Mouse (Mus musculus) forebrain, embryonic 12.5 days (tissue): ENCODE measurements around the gene Camk2g. TPM values are rescaled to one million over a fixed set of nuclear protein-coding genes. Genes with fewer than 3 reads are reported as not detected.
"Not testable (repeated sequence)": the region's sequence is repeated elsewhere in the genome, so short reads cannot be mapped to it uniquely, and the experiment has no call there.

ENCODE experiments used
- ATAC-seq: fragments of 200-750 bp; cut with Nextera tagmentation; 2 replicates; pipeline ENCODE4 v1.8.0; 2017; ENCODE audit warnings: moderate TSS enrichment; ENCODE audit not compliant: low FRiP score
- H3K27ac ChIP-seq: fragments of 300-500 bp; sonication (generic); 2 replicates; pipeline ENCODE4 v1.5.1; 2016; ENCODE audit warnings: mild to moderate bottlenecking
- H3K27me3 ChIP-seq: fragments of 300-500 bp; sonication (generic); 2 replicates; pipeline ENCODE4 v1.6.1; 2016; ENCODE audit warnings: mild to moderate bottlenecking
- H3K36me3 ChIP-seq: fragments of 300-500 bp; sonication (generic); replicated peaks from 2 replicates; pipeline ENCODE4 v1.6.1; 2016; ENCODE audit warnings: mild to moderate bottlenecking
- H3K4me1 ChIP-seq: fragments of 300-500 bp; sonication (generic); 2 replicates; pipeline ENCODE4 v1.6.1; 2016
- H3K4me2 ChIP-seq: fragments of 300-500 bp; sonication (generic); 2 replicates; pipeline ENCODE4 v1.6.1; 2016; ENCODE audit warnings: mild to moderate bottlenecking, moderate library complexity
- H3K4me3 ChIP-seq: fragments of 300-500 bp; sonication (generic); replicated peaks from 2 replicates; pipeline ENCODE4 v1.5.1; 2016; ENCODE audit warnings: mild to moderate bottlenecking
- H3K9ac ChIP-seq: fragments of 300-500 bp; sonication (generic); 2 replicates; pipeline ENCODE4 v1.6.1; 2016; ENCODE audit warnings: mild to moderate bottlenecking
- H3K9me3 ChIP-seq: fragments of 300-500 bp; sonication (generic); 2 replicates; pipeline ENCODE4 v1.6.1; 2016
- WGBS: fragments of 180-500 bp; shearing (Covaris S2); methylation state at CpG from one replicate; pipeline ENCODE4 v1.1.7; 2016; 5-methylcytosine and 5-hydroxymethylcytosine counted together
- polyA plus RNA-seq: library from polyadenylated mRNA; unstranded; fragments of >200 nt; fragmentation: Nextera tagmentation; extraction: Ambion mirVana; gene quantifications from 2 replicates; pipeline ENCODE4 v1.2.1, GENCODE M21; 2016

The Camk2g gene
- polyA plus RNA-seq, 1 experiment from 2014 or later, result 60.4 TPM

GRCm38 (mm10) chr14:20730853-20731602, 62.9 kb downstream of the Camk2g start:
- Histone ChIP-seq H3K36me3 (peaks cover 53% of the 10 kb centered on the region), H3K4me2 (no peak overlapping the region), H3K9ac (peak overlapping the region; percentile 17; the same call in 1 of the 2 replicates), H3K4me3 (no peak overlapping the region), H3K27me3 (no peaks in the 10 kb centered on the region), H3K9me3 (no peaks in the 10 kb centered on the region), H3K4me1 (peaks cover 11% of the 10 kb centered on the region), H3K27ac (no peak overlapping the region)
- WGBS, result 86% methylated on average over 9 of the region's 9 CpGs
- ATAC-seq, result no peak

GRCm38 (mm10) chr14:20729871-20730270, 64.0 kb downstream of the Camk2g start:
- no peak overlapping the region for H3K27ac ChIP-seq
- no peak overlapping the region for H3K4me2 ChIP-seq
- H3K27me3 ChIP-seq, result no peaks in the 10 kb centered on the region
- ATAC-seq, result no peak
- H3K4me3 ChIP-seq, result no peak overlapping the region
- H3K9ac ChIP-seq, result no peak overlapping the region; the same call in 1 of the 2 replicates
- WGBS, result 92% methylated on average over 9 of the region's 9 CpGs
- H3K36me3 ChIP-seq, result peaks cover 57% of the 10 kb centered on the region
- peaks cover 9% of the 10 kb centered on the region for H3K4me1 ChIP-seq
- no peaks in the 10 kb centered on the region for H3K9me3 ChIP-seq

- Histone ChIP-seq H3K9me3 (no peaks in the 10 kb centered on the region), H3K4me3 (no peak overlapping the region), H3K4me2 (no peak overlapping the region), H3K36me3 (peaks cover 94% of the 10 kb centered on the region), H3K27me3 (no peaks in the 10 kb centered on the region), H3K4me1 (no peaks in the 10 kb centered on the region), H3K27ac (no peak overlapping the region), H3K9ac (no peak overlapping the region)
- 85% methylated on average over 6 of the region's 6 CpGs for WGBS
- ATAC-seq, result no peak
Observed at GRCm38 (mm10) chr14:20725660-20726339, 68.1 kb downstream of the Camk2g start.

GRCm38 (mm10) chr14:20724043-20724442, 69.8 kb downstream of the Camk2g start:
- no peaks in the 10 kb centered on the region for H3K9me3 ChIP-seq
- no peak overlapping the region for H3K4me3 ChIP-seq
- H3K4me1 ChIP-seq, result no peaks in the 10 kb centered on the region
- no peak overlapping the region for H3K9ac ChIP-seq
- H3K27ac ChIP-seq, result no peak overlapping the region
- peaks cover 94% of the 10 kb centered on the region for H3K36me3 ChIP-seq
- WGBS, result 41% methylated on average over 5 of the region's 5 CpGs
- H3K27me3 ChIP-seq, result no peaks in the 10 kb centered on the region
- no peak for ATAC-seq
- H3K4me2 ChIP-seq, result no peak overlapping the region

- Histone ChIP-seq H3K9ac (no peak overlapping the region), H3K4me3 (no peak overlapping the region), H3K4me2 (no peak overlapping the region), H3K4me1 (no peaks in the 10 kb centered on the region), H3K36me3 (peaks cover 95% of the 10 kb centered on the region), H3K9me3 (no peaks in the 10 kb centered on the region), H3K27ac (no peak overlapping the region), H3K27me3 (no peaks in the 10 kb centered on the region)
- 95% methylated on average over 12 of the region's 12 CpGs for WGBS
- no peak for ATAC-seq
Observed at GRCm38 (mm10) chr14:20723006-20723405, 70.9 kb downstream of the Camk2g start.

GRCm38 (mm10) chr14:20721371-20721770, 72.5 kb downstream of the Camk2g start:
- Histone ChIP-seq H3K36me3 (peaks cover 98% of the 10 kb centered on the region), H3K9me3 (no peaks in the 10 kb centered on the region), H3K4me2 (no peak overlapping the region), H3K9ac (no peak overlapping the region), H3K4me1 (no peaks in the 10 kb centered on the region), H3K27me3 (no peaks in the 10 kb centered on the region), H3K4me3 (no peak overlapping the region), H3K27ac (no peak overlapping the region)
- no peak for ATAC-seq
- WGBS, result 94% methylated on average over 4 of the region's 4 CpGs

- no peak overlapping the region for H3K27ac ChIP-seq
- no peak overlapping the region for H3K9ac ChIP-seq
- no peak for ATAC-seq
- no peaks in the 10 kb centered on the region for H3K4me1 ChIP-seq
- H3K4me2 ChIP-seq, result no peak overlapping the region
- 92% methylated on average over 12 of the region's 12 CpGs for WGBS
- H3K27me3 ChIP-seq, result no peaks in the 10 kb centered on the region
- H3K36me3 ChIP-seq, result peaks cover 99% of the 10 kb centered on the region
- H3K4me3 ChIP-seq, result no peak overlapping the region
- H3K9me3 ChIP-seq, result no peaks in the 10 kb centered on the region
Observed at GRCm38 (mm10) chr14:20719767-20720166, 74.1 kb downstream of the Camk2g start.

GRCm38 (mm10) chr14:20718443-20718842, 75.4 kb downstream of the Camk2g start:
- Histone ChIP-seq H3K27ac (no peak overlapping the region), H3K36me3 (peaks cover 100% of the 10 kb centered on the region)

GRCm38 (mm10) chr14:20713832-20714231, 80.1 kb downstream of the Camk2g start:
- WGBS, result 88% methylated on average over 11 of the region's 11 CpGs
- no peak overlapping the region for H3K27ac ChIP-seq
- peaks cover 9% of the 10 kb centered on the region for H3K4me1 ChIP-seq
- no peaks in the 10 kb centered on the region for H3K9me3 ChIP-seq
- H3K36me3 ChIP-seq, result peaks cover 91% of the 10 kb centered on the region
- no peak overlapping the region for H3K9ac ChIP-seq
- no peak overlapping the region for H3K4me3 ChIP-seq
- H3K27me3 ChIP-seq, result no peaks in the 10 kb centered on the region
- H3K4me2 ChIP-seq, result no peak overlapping the region
- no peak; the same call in 1 of the 2 replicates for ATAC-seq

More at GRCm38 (mm10) chr14:20718443-20718842, 75.4 kb downstream of the Camk2g start:
- H3K4me3 ChIP-seq, result no peak overlapping the region
- H3K4me1 ChIP-seq, result no peaks in the 10 kb centered on the region
- no peaks in the 10 kb centered on the region for H3K27me3 ChIP-seq
- H3K9me3 ChIP-seq, result no peaks in the 10 kb centered on the region
- WGBS, result 95% methylated on average over 10 of the region's 10 CpGs
- ATAC-seq, result no peak
- no peak overlapping the region for H3K9ac ChIP-seq
- no peak overlapping the region for H3K4me2 ChIP-seq

GRCm38 (mm10) chr14:20708239-20708638, 85.6 kb downstream of the Camk2g start:
- H3K4me1 ChIP-seq, result peaks cover 21% of the 10 kb centered on the region
- H3K27ac ChIP-seq, result peak overlapping the region; percentile 85; the same call in 1 of the 2 replicates
- no peaks in the 10 kb centered on the region for H3K9me3 ChIP-seq
- H3K36me3 ChIP-seq, result peaks cover 50% of the 10 kb centered on the region
- H3K9ac ChIP-seq, result peak overlapping the region; percentile 99
- WGBS, result 11% methylated on average over 10 of the region's 10 CpGs
- H3K27me3 ChIP-seq, result no peaks in the 10 kb centered on the region
- ATAC-seq, result no peak
- H3K4me3 ChIP-seq, result peak overlapping the region; percentile 97
- peak overlapping the region; percentile 88 for H3K4me2 ChIP-seq

GRCm38 (mm10) chr14:20707201-20708190, 86.4 kb downstream of the Camk2g start, which contains the start of gene Zswim8:
Gene Zswim8 (plus strand): TSS chr14:20707552.
- Histone ChIP-seq H3K27me3 (no peaks in the 10 kb centered on the region), H3K9me3 (no peaks in the 10 kb centered on the region), H3K9ac (peak within 1 kb of the TSS; percentile 99), H3K27ac (peak within 1 kb of the TSS; percentile 85), H3K4me2 (peak within 1 kb of the TSS; percentile 88), H3K36me3 (peaks cover 42% of the 10 kb centered on the region), H3K4me1 (peaks cover 21% of the 10 kb centered on the region), H3K4me3 (peak within 1 kb of the TSS; percentile 97)
- ATAC-seq, result peak; percentile 94
- WGBS, result under 1% methylated on average over 80 of the region's 80 CpGs

GRCm38 (mm10) chr14:20703461-20703860, 90.4 kb downstream of the Camk2g start:
- H3K36me3 ChIP-seq, result peaks cover 19% of the 10 kb centered on the region
- not testable (repeated sequence) for H3K9me3 ChIP-seq, H3K27me3 ChIP-seq, ATAC-seq
- H3K4me3 ChIP-seq, result peak overlapping the region; percentile 80
- H3K4me1 ChIP-seq, result peaks cover 39% of the 10 kb centered on the region
- WGBS, result 13% methylated on average over 8 of the region's 8 CpGs
- H3K9ac ChIP-seq, result peak overlapping the region; percentile 83
- peak overlapping the region; percentile 93 for H3K27ac ChIP-seq
- peak overlapping the region; percentile 70 for H3K4me2 ChIP-seq
